Mouse (Mus musculus): ENCODE data around the gene Atg101. TPM values are rescaled to one million over a fixed set of nuclear protein-coding genes. Genes with fewer than 3 reads are reported as not detected.

Atg101 gene
- 73.1 and 74.2 TPM in 2 replicates for polyA plus RNA-seq (2015; fragmentation: Nextera tagmentation; extraction: Ambion mirVana)

- Histone ChIP-seq H3K4me1 (ENCODE audit: insufficient read depth, low read depth, low read length) (peaks cover 9% of the 10 kb centered on the region), H3K4me3 (ENCODE audit: low read depth, low read length) (peak within 1 kb of the TSS; percentile 71), H3K27me3 (replicated peaks; ENCODE audit: insufficient read depth, low read length) (no peaks in the 10 kb centered on the region), H3K36me3 (ENCODE audit: insufficient read depth, low read length) (peaks cover 26% of the 10 kb centered on the region), H3K4me2 (replicated peaks; ENCODE audit: low read depth, low read length) (peak within 1 kb of the TSS; percentile 98), H3K9ac (replicated peaks; ENCODE audit: low read depth) (peak within 1 kb of the TSS; percentile 70), H3K27ac (ENCODE audit: low read length) (peak within 1 kb of the TSS; percentile 81), H3K9me3 (ENCODE audit: low read length) (no peaks in the 10 kb centered on the region)
- TF ChIP-seq EP300 (IDR thresholded peaks at IDR 0.05) (peak; percentile 82), CTCF (IDR thresholded peaks at IDR 0.05) (peak; percentile 98)
- WGBS = under 1% methylated on average over 60 of the region's 61 CpGs
- ATAC-seq (peak; percentile 95), DNase-seq (ENCODE audit: low spot score) (peak; percentile 93)
These were observed at the start of gene Atg101 for GRCm38 (mm10) chr15:101283911-101284750. Gene Atg101, plus strand, starts transcription at chr15:101284272.

DNA sequence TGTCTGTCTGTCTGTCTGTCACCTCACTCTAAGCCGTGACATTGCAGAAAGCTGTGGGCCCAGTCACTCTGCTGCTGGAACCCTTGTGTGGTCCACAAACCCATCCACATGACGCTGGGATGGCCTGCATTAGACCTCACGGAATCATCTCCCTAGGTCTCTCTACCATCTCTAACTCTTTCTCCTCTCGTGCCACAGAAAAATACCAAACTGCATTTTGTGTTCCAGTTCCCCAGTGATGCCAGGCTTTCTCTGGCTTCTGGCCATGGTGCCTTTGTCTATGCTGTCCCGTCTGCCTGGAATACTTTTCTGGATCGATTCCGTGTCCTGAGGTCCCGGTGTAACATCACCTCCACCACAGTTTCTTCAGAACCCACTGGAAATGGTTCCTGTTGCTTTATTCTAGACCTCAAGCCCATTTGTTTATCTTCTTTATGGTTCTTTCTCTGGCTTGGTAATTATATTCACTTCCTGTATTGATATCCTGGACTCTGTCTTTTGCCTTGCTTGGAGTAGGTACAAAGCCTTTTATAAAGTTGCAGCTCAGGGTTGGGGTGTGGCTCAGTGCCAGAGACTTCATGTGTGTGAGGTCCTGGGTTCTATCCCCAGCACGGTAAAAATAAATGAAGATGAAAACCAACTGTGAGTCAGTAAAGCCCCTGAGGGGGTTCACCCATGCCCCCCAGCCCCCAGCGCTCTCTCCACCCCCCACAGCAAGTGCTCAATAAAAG, 49.3 kb upstream of the Atg101 start:
- DNase-seq (ENCODE audit: low spot score) (no peak), ATAC-seq (no peak)
- WGBS = 40% methylated on average over 10 of the region's 10 CpGs
- Histone ChIP-seq H3K27me3 (replicated peaks; ENCODE audit: insufficient read depth, low read length) (no peaks in the 10 kb centered on the region), H3K9me3 (ENCODE audit: low read length) (no peaks in the 10 kb centered on the region), H3K9ac (replicated peaks; ENCODE audit: low read depth) (no peak overlapping the region), H3K36me3 (ENCODE audit: insufficient read depth, low read length) (peaks cover 7% of the 10 kb centered on the region), H3K4me3 (ENCODE audit: low read depth, low read length) (no peak overlapping the region), H3K27ac (ENCODE audit: low read length) (peak overlapping the region; percentile 93), H3K4me1 (ENCODE audit: insufficient read depth, low read depth, low read length) (peaks cover 15% of the 10 kb centered on the region), H3K4me2 (replicated peaks; ENCODE audit: low read depth, low read length) (no peak overlapping the region)
- TF ChIP-seq EP300 (IDR thresholded peaks at IDR 0.05) (no peak), CTCF (IDR thresholded peaks at IDR 0.05) (no peak)

DNA sequence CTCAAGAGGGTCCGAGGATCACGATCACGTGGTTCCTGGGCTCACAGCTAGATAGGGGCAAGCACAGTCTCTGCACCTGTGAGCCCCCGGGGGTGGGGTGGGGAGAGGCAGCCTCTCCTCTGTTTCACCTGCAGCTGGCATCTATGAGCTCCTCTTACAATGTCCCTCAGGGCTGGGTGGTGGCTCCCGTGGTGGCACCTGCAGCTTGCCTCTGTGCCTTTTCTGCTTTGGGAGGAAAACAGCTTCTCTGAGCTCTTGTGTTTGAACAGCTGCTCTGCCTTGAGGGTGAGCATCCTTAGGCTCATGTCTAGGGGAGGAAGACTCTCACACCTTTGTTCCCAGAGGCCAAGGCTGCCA, 48.8 kb upstream of the Atg101 start:
- Histone ChIP-seq H3K4me2 (replicated peaks; ENCODE audit: low read depth, low read length) (no peak overlapping the region), H3K9ac (replicated peaks; ENCODE audit: low read depth) (no peak overlapping the region), H3K27ac (ENCODE audit: low read length) (peak overlapping the region; percentile 93), H3K36me3 (ENCODE audit: insufficient read depth, low read length) (peaks cover 7% of the 10 kb centered on the region), H3K4me3 (ENCODE audit: low read depth, low read length) (no peak overlapping the region), H3K4me1 (ENCODE audit: insufficient read depth, low read depth, low read length) (peaks cover 15% of the 10 kb centered on the region), H3K9me3 (ENCODE audit: low read length) (no peaks in the 10 kb centered on the region), H3K27me3 (replicated peaks; ENCODE audit: insufficient read depth, low read length) (no peaks in the 10 kb centered on the region)
- 25% methylated on average over 5 of the region's 5 CpGs for WGBS
- ATAC-seq (no peak), DNase-seq (ENCODE audit: low spot score) (no peak)
- TF ChIP-seq EP300 (IDR thresholded peaks at IDR 0.05) = no peak
- no peak for TF ChIP-seq CTCF (IDR thresholded peaks at IDR 0.05)

GRCm38 (mm10) chr15:101235728-101236327, 48.2 kb upstream of the Atg101 start:
- DNase-seq (ENCODE audit: low spot score) (peak; percentile 38), ATAC-seq (no peak)
- WGBS = 20% methylated on average over 12 of the region's 12 CpGs
- Histone ChIP-seq H3K4me1 (ENCODE audit: insufficient read depth, low read depth, low read length) (peaks cover 16% of the 10 kb centered on the region), H3K4me2 (replicated peaks; ENCODE audit: low read depth, low read length) (no peak overlapping the region), H3K4me3 (ENCODE audit: low read depth, low read length) (no peak overlapping the region), H3K36me3 (ENCODE audit: insufficient read depth, low read length) (peaks cover 7% of the 10 kb centered on the region; the same call in 1 of the 2 replicates), H3K27me3 (replicated peaks; ENCODE audit: insufficient read depth, low read length) (no peaks in the 10 kb centered on the region), H3K27ac (ENCODE audit: low read length) (peak overlapping the region; percentile 93), H3K9me3 (ENCODE audit: low read length) (no peaks in the 10 kb centered on the region), H3K9ac (replicated peaks; ENCODE audit: low read depth) (no peak overlapping the region)
- TF ChIP-seq EP300 (IDR thresholded peaks at IDR 0.05) (no peak), CTCF (IDR thresholded peaks at IDR 0.05) (no peak)

GRCm38 (mm10) chr15:101236878-101237277, 47.2 kb upstream of the Atg101 start:
- Histone ChIP-seq H3K4me2 (replicated peaks; ENCODE audit: low read depth, low read length) (no peak overlapping the region), H3K9ac (replicated peaks; ENCODE audit: low read depth) (no peak overlapping the region), H3K27ac (ENCODE audit: low read length) (no peak overlapping the region), H3K27me3 (replicated peaks; ENCODE audit: insufficient read depth, low read length) (no peaks in the 10 kb centered on the region), H3K36me3 (ENCODE audit: insufficient read depth, low read length) (no peaks in the 10 kb centered on the region), H3K4me1 (ENCODE audit: insufficient read depth, low read depth, low read length) (peaks cover 22% of the 10 kb centered on the region), H3K9me3 (ENCODE audit: low read length) (no peaks in the 10 kb centered on the region), H3K4me3 (ENCODE audit: low read depth, low read length) (no peak overlapping the region)
- DNase-seq (ENCODE audit: low spot score) (peak; percentile 84), ATAC-seq (no peak)
- TF ChIP-seq EP300 (IDR thresholded peaks at IDR 0.05) = no peak
- TF ChIP-seq CTCF (IDR thresholded peaks at IDR 0.05) = peak; percentile 92
- WGBS = 8% methylated on average over 3 of the region's 3 CpGs
